Mouse (Mus musculus) midbrain, embryonic 15.5 days (tissue): ENCODE data around the gene Vrk1. TPM values are rescaled to one million over a fixed set of nuclear protein-coding genes. Genes with fewer than 3 reads are reported as not detected.
A peak's percentile ranks its signal among the peaks of the same experiment; 100 is the strongest.

Experiments used
- ATAC-seq: fragments of 200-750 bp; cut with Nextera tagmentation; replicated peaks from 2 replicates; pipeline ENCODE4 v1.8.0; 2017; ENCODE audit warnings: moderate TSS enrichment
- H3K27ac ChIP-seq: fragments of 300-500 bp; sonication (generic); 2 replicates; pipeline ENCODE4 v1.5.1; 2015; ENCODE audit warnings: mild to moderate bottlenecking, inconsistent platforms
- H3K27me3 ChIP-seq: fragments of 300-500 bp; sonication (generic); replicated peaks from 2 replicates; pipeline ENCODE4 v1.6.1; 2015; ENCODE audit warnings: inconsistent platforms
- H3K36me3 ChIP-seq: fragments of 300-500 bp; sonication (generic); replicated peaks from 2 replicates; pipeline ENCODE4 v1.6.1; 2015; ENCODE audit warnings: inconsistent platforms
- H3K4me1 ChIP-seq: fragments of 300-500 bp; sonication (generic); 2 replicates; pipeline ENCODE4 v1.6.1; 2015; ENCODE audit warnings: inconsistent platforms
- H3K4me2 ChIP-seq: fragments of 300-500 bp; sonication (generic); 2 replicates; pipeline ENCODE4 v1.6.1; 2015; ENCODE audit warnings: inconsistent platforms, mild to moderate bottlenecking, moderate library complexity
- H3K4me3 ChIP-seq: fragments of 300-500 bp; sonication (generic); 2 replicates; pipeline ENCODE4 v1.5.1; 2015; ENCODE audit warnings: mild to moderate bottlenecking, inconsistent platforms
- H3K9ac ChIP-seq: fragments of 300-500 bp; sonication (generic); 2 replicates; pipeline ENCODE4 v1.6.1; 2015; ENCODE audit warnings: mild to moderate bottlenecking, inconsistent platforms
- H3K9me3 ChIP-seq: fragments of 300-500 bp; sonication (generic); 2 replicates; pipeline ENCODE4 v1.6.1; 2016; ENCODE audit warnings: inconsistent platforms
- WGBS: fragments of 180-500 bp; shearing (Covaris S2); methylation state at CpG from one replicate; pipeline ENCODE4 v1.1.7; 2015; ENCODE audit warnings: mixed read lengths; 5-methylcytosine and 5-hydroxymethylcytosine counted together
- polyA plus RNA-seq: library from polyadenylated mRNA; unstranded; fragments of >200 nt; fragmentation: Nextera tagmentation; extraction: Ambion mirVana; gene quantifications from 2 replicates; pipeline ENCODE4 v1.2.1, GENCODE M21; 2015

Gene Vrk1
- polyA plus RNA-seq, 1 experiment from 2014 or later, result 32.6 TPM

DNA sequence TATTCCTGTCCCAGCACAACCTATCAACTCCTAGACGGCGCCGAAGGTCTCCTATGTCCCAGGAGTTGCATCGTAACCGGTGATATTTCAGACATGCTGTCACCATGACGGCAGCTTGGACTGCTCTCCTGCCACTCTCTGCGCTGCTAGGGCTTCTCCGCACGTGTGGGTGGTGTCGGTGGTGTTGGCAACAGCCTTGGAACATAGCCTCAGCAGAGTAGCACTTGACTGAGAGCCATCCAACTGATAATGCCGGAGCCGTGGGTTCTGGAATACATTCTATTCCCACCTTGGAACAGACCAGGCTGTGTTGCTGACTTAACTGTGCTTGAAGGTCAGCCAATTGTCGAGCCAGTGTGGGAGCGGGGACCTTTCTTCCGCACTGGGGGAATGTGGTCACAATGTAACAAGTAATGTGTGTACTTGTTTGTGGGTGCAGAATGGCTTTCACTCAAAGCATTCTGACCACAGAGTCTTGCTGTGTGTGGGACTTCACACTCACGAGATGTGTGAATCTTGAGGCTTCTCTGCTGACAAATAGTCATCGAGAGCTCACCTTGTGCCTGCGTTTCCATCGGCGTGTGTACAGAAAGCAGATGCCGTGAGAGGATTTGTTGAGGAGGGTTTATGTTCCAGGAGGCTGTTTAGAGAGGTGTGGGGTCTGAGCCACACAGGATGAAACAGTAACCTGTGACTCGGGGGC is 1.5 kb upstream of the Vrk1 start:
- Histone ChIP-seq H3K27ac (no peak overlapping the region), H3K27me3 (no peaks in the 10 kb centered on the region), H3K9me3 (no peaks in the 10 kb centered on the region), H3K4me2 (no peak overlapping the region), H3K4me1 (peaks cover 14% of the 10 kb centered on the region), H3K4me3 (no peak overlapping the region), H3K36me3 (no peaks in the 10 kb centered on the region), H3K9ac (no peak overlapping the region)
- ATAC-seq, result no peak
- whole genome bisulfite sequencing, result 88% methylated on average over 22 of the region's 22 CpGs

DNA sequence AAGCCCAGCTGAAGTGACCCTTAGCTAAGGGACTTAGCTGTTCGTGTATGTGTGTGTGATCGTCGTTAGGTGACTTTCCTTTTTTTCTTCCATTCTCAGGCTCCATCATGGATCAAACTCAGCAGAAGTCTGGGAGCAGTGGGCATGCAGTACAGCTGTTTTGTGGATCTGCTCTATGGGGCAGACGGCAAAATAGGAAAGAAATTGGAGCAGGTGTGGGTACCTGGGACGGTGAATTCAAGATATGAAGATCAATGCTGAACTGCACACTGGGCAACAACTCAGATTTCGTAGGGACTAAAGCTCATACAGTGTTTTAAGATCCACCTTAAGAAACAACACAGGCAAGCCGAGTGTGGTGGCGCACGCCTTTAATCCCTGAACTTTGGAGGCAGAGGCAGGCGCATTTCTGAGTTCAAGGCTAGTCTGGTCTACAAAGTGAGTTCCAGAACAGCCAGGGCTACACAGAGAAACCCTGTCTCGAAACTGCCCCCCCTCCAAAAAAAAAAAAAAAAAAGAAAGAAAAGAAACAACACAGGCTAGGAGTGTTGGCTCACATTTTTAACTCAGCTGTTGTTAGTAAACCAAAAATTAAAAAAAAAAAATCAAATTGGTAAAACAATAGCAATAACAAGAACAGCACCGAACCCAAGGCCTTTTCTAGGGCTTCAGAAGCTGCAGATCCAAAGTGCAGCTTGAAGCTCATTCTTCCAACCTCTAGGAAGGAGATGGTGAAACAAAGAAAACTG is 732 bp upstream of the Vrk1 start:
- Histone ChIP-seq H3K27ac (peak overlapping the region; percentile 55; the same call in 1 of the 2 replicates), H3K4me2 (peak overlapping the region; percentile 44), H3K36me3 (no peaks in the 10 kb centered on the region), H3K9me3 (no peaks in the 10 kb centered on the region), H3K9ac (no peak overlapping the region; the same call in 1 of the 2 replicates), H3K27me3 (no peaks in the 10 kb centered on the region), H3K4me3 (peak overlapping the region; percentile 91), H3K4me1 (peaks cover 14% of the 10 kb centered on the region)
- WGBS, result 79% methylated on average over 12 of the region's 12 CpGs
- ATAC-seq, result no peak; the same call in 1 of the 2 replicates

DNA sequence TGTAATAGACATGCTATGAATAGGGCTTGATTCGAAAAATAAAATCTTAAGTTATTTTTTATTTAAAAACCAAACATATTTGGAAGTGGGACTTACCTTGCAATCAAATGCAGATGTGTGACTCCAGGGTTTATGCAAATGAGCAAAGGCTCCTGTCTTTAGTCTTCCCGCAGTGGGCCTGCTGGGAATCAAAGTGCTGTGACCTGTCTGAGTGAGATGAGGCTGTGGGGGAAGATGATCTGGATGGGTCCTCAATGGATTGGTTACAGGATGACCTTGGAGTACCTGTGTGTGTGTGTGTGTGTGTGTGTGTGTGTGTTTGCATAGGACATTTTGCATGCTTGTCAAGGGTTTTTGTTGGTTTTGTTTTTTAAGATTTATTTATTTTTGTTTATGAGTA is 2.1 kb downstream of the Vrk1 start:
- no peaks in the 10 kb centered on the region for H3K9me3 ChIP-seq
- no peak overlapping the region for H3K27ac ChIP-seq
- WGBS, result 69% methylated on average over 2 of the region's 2 CpGs
- H3K4me1 ChIP-seq, result peaks cover 14% of the 10 kb centered on the region
- no peak overlapping the region for H3K4me2 ChIP-seq
- ATAC-seq, result no peak
- H3K9ac ChIP-seq, result no peak overlapping the region
- no peak overlapping the region for H3K4me3 ChIP-seq
- no peaks in the 10 kb centered on the region for H3K36me3 ChIP-seq
- H3K27me3 ChIP-seq, result no peaks in the 10 kb centered on the region

DNA sequence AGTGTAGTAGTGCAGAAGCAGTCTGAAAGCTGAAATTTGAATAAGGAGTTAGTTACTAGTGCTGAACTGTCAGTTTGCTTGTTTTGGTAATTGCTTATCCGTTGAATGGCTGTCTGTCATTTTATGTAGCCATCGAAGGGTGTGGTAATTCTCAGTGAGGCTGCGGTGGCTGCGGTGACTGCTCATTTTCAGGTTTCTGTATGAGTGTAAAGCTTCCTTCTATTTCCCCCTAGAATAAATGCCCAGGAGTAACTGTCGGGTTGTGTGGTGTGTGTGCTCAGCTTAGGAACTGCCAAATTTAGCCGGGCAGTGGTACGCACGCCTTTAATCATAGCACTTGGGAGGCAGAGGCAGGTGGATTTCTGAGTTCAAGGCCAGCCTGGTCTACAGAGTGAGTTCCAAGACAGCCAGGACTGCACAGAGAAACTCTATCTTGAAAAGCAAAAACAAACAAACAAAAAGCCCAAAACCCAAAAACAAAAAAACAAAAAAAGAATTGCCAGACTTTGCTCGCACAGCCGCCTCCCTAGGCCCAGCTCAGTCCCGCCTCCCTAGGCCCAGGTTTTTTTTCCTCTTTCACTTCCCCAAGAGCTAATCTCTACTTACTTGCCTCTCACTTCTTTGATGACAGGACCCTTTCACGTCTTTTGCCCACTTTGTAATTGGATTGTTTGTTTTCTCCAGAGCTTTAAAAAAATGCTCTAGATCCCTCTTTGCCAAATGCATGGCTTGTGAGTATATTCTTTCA is 6.4 kb downstream of the Vrk1 start:
- WGBS, result 87% methylated on average over 12 of the region's 12 CpGs
- Histone ChIP-seq H3K4me2 (no peak overlapping the region), H3K9me3 (no peaks in the 10 kb centered on the region), H3K27ac (no peak overlapping the region), H3K4me3 (no peak overlapping the region), H3K4me1 (peaks cover 2% of the 10 kb centered on the region), H3K36me3 (no peaks in the 10 kb centered on the region), H3K27me3 (no peaks in the 10 kb centered on the region), H3K9ac (no peak overlapping the region)
- ATAC-seq, result no peak

DNA sequence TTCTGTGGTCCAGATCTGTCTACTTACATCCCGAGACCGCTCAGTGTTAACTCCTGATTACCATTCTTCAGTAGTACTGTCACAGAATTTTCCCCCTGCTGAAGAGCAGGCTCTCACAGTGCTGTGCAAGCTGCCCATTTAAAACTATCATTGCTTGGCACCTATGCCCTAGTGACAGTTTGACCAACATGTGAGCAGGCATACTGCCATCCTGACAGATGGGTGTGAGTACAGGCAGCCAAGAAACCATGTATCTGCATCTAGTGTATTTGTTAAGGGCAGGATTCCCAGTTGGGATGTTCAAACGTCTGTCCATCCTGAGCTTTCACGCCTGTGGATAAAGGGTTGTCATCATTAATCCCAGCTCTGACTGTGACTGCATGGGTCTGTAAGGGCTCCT is 10.0 kb downstream of the Vrk1 start:
- no peak overlapping the region for H3K4me2 ChIP-seq
- H3K27ac ChIP-seq, result no peak overlapping the region
- no peak for ATAC-seq
- no peak overlapping the region for H3K9ac ChIP-seq
- no peaks in the 10 kb centered on the region for H3K4me1 ChIP-seq
- H3K9me3 ChIP-seq, result no peaks in the 10 kb centered on the region
- H3K4me3 ChIP-seq, result no peak overlapping the region
- 72% methylated on average over 4 of the region's 4 CpGs for WGBS
- no peaks in the 10 kb centered on the region for H3K36me3 ChIP-seq
- H3K27me3 ChIP-seq, result no peaks in the 10 kb centered on the region

DNA sequence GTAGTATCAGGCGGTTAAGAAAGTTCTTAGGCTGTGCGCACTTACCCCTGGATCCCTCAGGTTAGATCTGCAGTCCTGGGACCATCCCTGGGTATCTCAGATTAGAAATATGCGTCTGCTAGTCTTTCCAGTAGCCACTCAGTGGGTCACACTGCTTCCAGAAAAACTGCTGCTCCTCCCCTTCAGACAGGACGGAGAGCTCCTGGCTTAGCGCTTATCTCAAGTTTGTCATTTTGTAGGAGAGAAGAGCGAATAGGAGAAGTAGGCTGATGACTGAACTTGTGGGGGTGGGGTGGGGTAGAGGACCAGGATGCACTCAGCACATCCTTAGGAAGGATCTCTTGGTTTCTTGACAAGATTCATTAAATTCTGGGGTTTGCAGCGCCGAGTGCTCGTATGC is 13.6 kb downstream of the Vrk1 start:
- no peak for ATAC-seq
- H3K4me2 ChIP-seq, result no peak overlapping the region
- H3K27ac ChIP-seq, result no peak overlapping the region
- H3K4me1 ChIP-seq, result no peaks in the 10 kb centered on the region
- WGBS, result 92% methylated on average over 9 of the region's 9 CpGs
- H3K9me3 ChIP-seq, result no peaks in the 10 kb centered on the region
- no peaks in the 10 kb centered on the region for H3K36me3 ChIP-seq
- no peak overlapping the region for H3K9ac ChIP-seq
- H3K27me3 ChIP-seq, result no peaks in the 10 kb centered on the region
- H3K4me3 ChIP-seq, result no peak overlapping the region

DNA sequence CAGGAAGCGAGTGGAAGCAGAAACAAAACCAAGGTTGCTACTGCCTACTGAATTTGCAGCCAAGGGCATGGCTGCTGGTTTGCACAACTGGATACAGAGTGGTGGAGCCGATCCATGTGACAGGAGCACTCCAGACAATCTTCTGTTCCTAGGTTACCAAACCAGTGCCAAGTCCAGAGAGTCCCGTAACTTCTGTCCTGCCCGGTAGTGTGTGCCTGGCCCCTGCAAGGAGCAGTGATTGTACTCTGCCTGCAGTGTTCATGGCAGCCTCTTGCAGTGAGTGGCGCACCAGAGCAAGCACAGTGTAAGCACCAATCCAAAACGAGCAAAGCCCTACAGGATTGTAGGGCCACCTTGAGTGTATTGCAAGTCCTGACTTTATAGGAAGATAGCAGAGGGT is 15.4 kb downstream of the Vrk1 start:
- H3K4me3 ChIP-seq, result no peak overlapping the region
- H3K9me3 ChIP-seq, result no peaks in the 10 kb centered on the region
- no peaks in the 10 kb centered on the region for H3K27me3 ChIP-seq
- H3K9ac ChIP-seq, result no peak overlapping the region
- H3K36me3 ChIP-seq, result no peaks in the 10 kb centered on the region
- 81% methylated on average over 6 of the region's 6 CpGs for WGBS
- H3K27ac ChIP-seq, result no peak overlapping the region
- H3K4me2 ChIP-seq, result no peak overlapping the region
- no peak for ATAC-seq
- no peaks in the 10 kb centered on the region for H3K4me1 ChIP-seq

DNA sequence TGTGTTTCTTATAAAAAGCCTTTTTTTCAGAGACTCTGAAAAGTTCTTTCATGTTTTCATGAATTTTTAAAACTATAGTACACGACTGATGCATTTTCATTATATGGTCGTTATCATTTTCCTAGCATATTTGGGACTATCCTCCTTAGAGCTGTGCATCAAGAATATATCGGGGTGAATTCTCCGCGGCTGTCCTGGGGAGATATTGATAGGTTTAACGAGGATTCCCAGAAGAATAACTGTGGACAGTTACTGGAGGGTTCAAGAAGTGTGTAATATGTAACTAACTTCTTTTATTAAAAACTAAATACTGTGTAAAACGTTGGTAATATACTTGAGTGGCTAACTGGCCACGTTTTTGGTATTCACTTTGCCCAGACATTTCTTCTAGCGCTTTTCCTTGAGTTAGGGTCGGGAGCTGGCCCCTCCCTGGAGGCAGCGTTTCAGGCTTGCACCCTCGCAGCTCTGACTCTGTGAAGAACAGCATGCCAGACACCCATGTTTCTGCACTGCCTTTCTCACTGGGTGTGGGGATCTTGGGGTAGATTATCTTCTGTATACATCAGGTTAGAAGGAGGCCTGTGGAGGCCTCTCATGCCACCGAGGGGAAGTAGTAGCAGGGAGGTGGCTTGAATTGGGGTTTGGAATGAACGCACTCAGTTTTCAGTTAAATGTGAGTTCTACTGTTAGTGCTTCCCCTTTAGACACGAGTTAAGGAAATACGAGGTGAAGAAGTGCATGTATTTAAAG is 16.5 kb downstream of the Vrk1 start:
- no peaks in the 10 kb centered on the region for H3K4me1 ChIP-seq
- no peaks in the 10 kb centered on the region for H3K9me3 ChIP-seq
- no peak overlapping the region for H3K4me2 ChIP-seq
- no peak overlapping the region for H3K27ac ChIP-seq
- no peaks in the 10 kb centered on the region for H3K36me3 ChIP-seq
- ATAC-seq, result no peak
- H3K27me3 ChIP-seq, result no peaks in the 10 kb centered on the region
- no peak overlapping the region for H3K9ac ChIP-seq
- 81% methylated on average over 16 of the region's 16 CpGs for WGBS
- H3K4me3 ChIP-seq, result no peak overlapping the region

DNA sequence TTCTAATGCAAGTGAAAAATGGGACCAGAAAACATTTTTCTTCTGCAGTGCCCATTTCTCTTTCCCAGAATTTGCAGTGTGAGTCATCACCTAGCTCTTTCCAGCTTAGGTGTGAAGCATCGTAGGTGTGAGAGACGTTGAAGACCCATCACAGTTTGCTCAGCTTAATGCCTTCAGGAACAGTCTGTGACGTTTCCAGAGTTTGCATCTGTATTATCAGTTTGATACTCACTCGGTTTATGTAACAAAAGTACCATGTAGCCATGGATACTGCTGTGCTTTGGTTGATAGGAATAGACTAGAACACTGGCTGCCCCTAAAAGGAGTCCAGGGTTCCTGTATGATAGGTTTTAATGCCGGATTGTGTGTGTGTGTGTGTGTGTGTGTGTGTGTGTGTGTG is 17.3 kb downstream of the Vrk1 start:
- Histone ChIP-seq H3K9me3 (no peaks in the 10 kb centered on the region), H3K9ac (no peak overlapping the region), H3K4me3 (no peak overlapping the region), H3K4me2 (no peak overlapping the region), H3K4me1 (no peaks in the 10 kb centered on the region), H3K36me3 (no peaks in the 10 kb centered on the region), H3K27ac (no peak overlapping the region), H3K27me3 (no peaks in the 10 kb centered on the region)
- ATAC-seq, result no peak
- 90% methylated on average over 5 of the region's 5 CpGs for WGBS

DNA sequence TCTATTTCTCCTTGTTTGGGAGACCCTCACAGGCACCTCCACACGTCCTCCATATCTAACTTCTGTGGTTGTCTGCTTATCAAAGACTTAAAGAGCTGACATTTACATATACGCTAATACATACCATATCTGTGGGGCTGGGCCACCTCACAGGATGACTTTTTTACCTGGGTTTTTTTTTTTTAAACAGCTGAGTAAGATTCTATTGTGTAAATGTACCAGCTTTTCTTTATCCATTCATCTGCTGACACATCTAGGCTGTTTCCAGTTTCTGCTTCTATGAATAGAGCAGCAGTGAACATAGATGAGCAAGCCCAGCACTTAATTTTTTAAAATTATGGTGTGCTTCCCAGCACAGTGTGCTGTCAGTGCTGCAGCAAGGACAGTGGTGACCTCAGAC is 19.6 kb downstream of the Vrk1 start:
- Histone ChIP-seq H3K36me3 (no peaks in the 10 kb centered on the region), H3K4me2 (no peak overlapping the region), H3K9me3 (no peaks in the 10 kb centered on the region), H3K9ac (no peak overlapping the region), H3K4me1 (no peaks in the 10 kb centered on the region), H3K4me3 (no peak overlapping the region), H3K27ac (no peak overlapping the region), H3K27me3 (no peaks in the 10 kb centered on the region)
- 90% methylated on average over 2 of the region's 2 CpGs for WGBS
- no peak for ATAC-seq

DNA sequence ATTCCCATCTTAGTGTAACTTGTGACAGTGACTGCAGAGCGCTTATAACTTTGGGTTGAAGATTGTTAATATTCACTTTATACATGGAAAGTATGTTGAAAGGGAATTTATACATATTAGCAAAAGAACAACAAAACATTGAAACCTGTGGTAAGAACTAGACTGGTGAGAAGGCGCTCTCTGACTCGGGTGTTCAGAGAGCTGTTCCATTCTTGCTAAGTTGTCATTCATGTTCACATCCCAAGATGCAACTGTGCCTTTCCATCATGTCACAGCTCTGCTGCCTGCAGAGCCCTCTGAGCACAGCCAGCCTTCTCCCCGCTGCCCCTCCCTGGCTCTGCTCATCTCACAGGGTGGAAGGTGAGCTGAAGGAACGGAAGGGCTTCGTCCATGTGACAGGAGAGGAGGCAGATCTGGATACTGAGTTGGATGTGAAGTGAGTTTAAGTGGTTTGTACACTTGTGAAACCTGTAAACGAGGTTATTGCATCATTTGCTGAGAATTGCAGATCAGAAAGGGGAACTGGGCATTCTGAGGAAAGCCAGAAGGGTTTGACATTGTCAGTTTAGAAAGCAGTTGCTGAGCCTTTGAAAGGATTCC is 20.2 kb downstream of the Vrk1 start:
- WGBS, result 89% methylated on average over 7 of the region's 7 CpGs
- H3K9ac ChIP-seq, result no peak overlapping the region
- no peak overlapping the region for H3K27ac ChIP-seq
- no peak overlapping the region for H3K4me2 ChIP-seq
- H3K36me3 ChIP-seq, result no peaks in the 10 kb centered on the region
- H3K4me3 ChIP-seq, result no peak overlapping the region
- ATAC-seq, result no peak
- no peaks in the 10 kb centered on the region for H3K9me3 ChIP-seq
- H3K4me1 ChIP-seq, result no peaks in the 10 kb centered on the region
- H3K27me3 ChIP-seq, result no peaks in the 10 kb centered on the region

DNA sequence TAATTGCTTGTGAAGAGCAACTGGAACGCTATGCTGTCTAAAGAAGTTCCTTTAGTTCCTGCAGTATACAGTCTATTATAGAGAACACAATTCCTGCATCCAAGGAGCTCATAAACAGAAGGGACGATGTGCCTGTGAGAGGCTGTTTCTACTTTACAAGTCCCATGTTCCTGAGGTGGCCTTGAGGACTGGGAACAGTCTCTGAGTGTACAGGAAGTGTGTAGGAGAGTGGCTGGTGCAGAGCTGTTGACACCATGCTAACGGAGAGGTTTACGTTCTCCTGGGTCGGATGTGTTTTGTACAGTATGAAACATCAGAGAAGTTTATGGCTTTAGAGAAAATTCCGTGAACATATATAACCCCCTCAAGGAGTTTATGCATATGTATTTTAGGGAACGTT is 20.8 kb downstream of the Vrk1 start:
- H3K27ac ChIP-seq, result no peak overlapping the region

More for the DNA sequence above, 20.8 kb downstream of the Vrk1 start:
- Histone ChIP-seq H3K4me2 (no peak overlapping the region), H3K4me1 (no peaks in the 10 kb centered on the region), H3K9me3 (no peaks in the 10 kb centered on the region), H3K27me3 (no peaks in the 10 kb centered on the region), H3K36me3 (no peaks in the 10 kb centered on the region), H3K9ac (no peak overlapping the region), H3K4me3 (no peak overlapping the region)
- ATAC-seq, result no peak
- WGBS, result 93% methylated on average over 7 of the region's 7 CpGs
